Mouse (Mus musculus) hindbrain, embryonic 12.5 days (tissue): ENCODE data around the gene Gria2. TPM values are rescaled to one million over a fixed set of nuclear protein-coding genes. Genes with fewer than 3 reads are reported as not detected.

Source experiments
- ATAC-seq: fragments of 200-750 bp; cut with Nextera tagmentation; 2 replicates; pipeline ENCODE4 v1.8.0; 2017; ENCODE audit warnings: moderate TSS enrichment; ENCODE audit not compliant: low FRiP score
- H3K27ac ChIP-seq: fragments of 300-500 bp; sonication (generic); 2 replicates; pipeline ENCODE4 v1.5.1; 2016; ENCODE audit warnings: mild to moderate bottlenecking
- H3K27me3 ChIP-seq: fragments of 300-500 bp; sonication (generic); 2 replicates; pipeline ENCODE4 v1.6.1; 2016; ENCODE audit warnings: mild to moderate bottlenecking
- H3K36me3 ChIP-seq: fragments of 300-500 bp; sonication (generic); 2 replicates; pipeline ENCODE4 v1.6.1; 2016; ENCODE audit warnings: mild to moderate bottlenecking
- H3K4me1 ChIP-seq: fragments of 300-500 bp; sonication (generic); 2 replicates; pipeline ENCODE4 v1.6.1; 2016
- H3K4me2 ChIP-seq: fragments of 300-500 bp; sonication (generic); replicated peaks from 2 replicates; pipeline ENCODE4 v1.6.1; 2016; ENCODE audit warnings: mild to moderate bottlenecking
- H3K4me3 ChIP-seq: fragments of 300-500 bp; sonication (generic); 2 replicates; pipeline ENCODE4 v1.5.1; 2016; ENCODE audit warnings: mild to moderate bottlenecking
- H3K9ac ChIP-seq: fragments of 300-500 bp; sonication (generic); 2 replicates; pipeline ENCODE4 v1.6.1; 2016; ENCODE audit warnings: mild to moderate bottlenecking, moderate library complexity
- H3K9me3 ChIP-seq: fragments of 300-500 bp; sonication (generic); replicated peaks from 2 replicates; pipeline ENCODE4 v1.6.1; 2016; ENCODE audit warnings: mild to moderate bottlenecking
- WGBS: fragments of 180-500 bp; shearing (Covaris S2); methylation state at CpG from one replicate; pipeline ENCODE4 v1.1.7; 2016; 5-methylcytosine and 5-hydroxymethylcytosine counted together
- polyA plus RNA-seq: library from polyadenylated mRNA; unstranded; fragments of >200 nt; fragmentation: Nextera tagmentation; extraction: Ambion mirVana; gene quantifications from 2 replicates; pipeline ENCODE4 v1.2.1, GENCODE M21; 2016

Gria2 gene
- polyA plus RNA-seq: 55.7 and 62.4 TPM in 2 replicates

DNA sequence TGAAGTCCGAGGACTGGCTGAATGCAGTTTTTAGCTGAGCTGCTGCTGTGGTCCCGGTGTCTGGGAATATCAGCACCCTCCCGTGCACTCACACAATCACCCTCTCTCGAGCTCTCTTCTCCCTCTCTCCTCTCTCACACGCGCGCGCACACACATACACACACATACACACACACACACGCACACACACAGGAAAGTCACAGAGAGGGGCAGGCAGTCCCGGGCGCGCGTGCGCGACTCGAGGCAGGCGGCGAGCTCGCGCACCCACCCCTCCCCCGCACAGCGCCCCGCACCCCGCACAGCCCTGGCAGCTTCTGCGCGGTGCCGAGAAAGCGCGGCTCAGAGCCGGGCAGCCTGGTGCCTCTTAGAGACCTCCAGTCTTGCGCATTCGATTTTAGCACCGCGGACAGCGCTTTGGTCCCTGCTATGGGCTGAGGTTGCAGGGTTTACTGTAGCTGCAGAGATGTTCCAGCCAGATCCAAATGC, at the start of gene Gria2:
Gria2 (minus strand) TSS at position 240 of the 486 bp plus-strand sequence.
- Histone ChIP-seq H3K4me2 (peak within 1 kb of the TSS; percentile 75), H3K4me1 (peaks cover 8% of the 10 kb centered on the region), H3K9ac (peak within 1 kb of the TSS; percentile 74), H3K27me3 (no peaks in the 10 kb centered on the region), H3K36me3 (no peaks in the 10 kb centered on the region), H3K27ac (peak within 1 kb of the TSS; percentile 91), H3K4me3 (peak within 1 kb of the TSS; percentile 62), H3K9me3 (no peaks in the 10 kb centered on the region)
- peak; percentile 92 for ATAC-seq
- 1% methylated on average over 35 of the region's 35 CpGs for WGBS

DNA sequence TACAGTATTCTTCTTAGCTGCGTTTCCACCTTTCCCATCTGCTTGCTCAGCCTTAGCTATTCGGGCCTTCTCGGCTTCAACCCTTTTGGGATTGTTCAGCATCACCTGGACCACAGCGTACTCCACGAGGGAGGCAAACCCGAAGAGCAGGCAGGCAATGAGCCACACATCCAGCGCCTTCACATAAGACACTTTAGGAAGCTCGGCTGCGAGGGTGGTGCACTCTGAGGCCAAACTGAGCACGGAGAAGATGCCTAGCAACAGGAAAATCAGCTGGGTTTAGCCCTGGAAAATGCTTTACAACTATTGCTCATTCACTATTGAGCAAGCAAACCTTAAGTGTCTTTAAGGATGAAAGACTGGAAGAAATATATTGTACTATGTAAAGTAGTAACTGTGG, 48.3 kb upstream of the Gria2 start:
- H3K9me3 ChIP-seq: no peaks in the 10 kb centered on the region
- no peak overlapping the region for H3K4me3 ChIP-seq
- no peaks in the 10 kb centered on the region for H3K36me3 ChIP-seq
- ATAC-seq: no peak
- no peaks in the 10 kb centered on the region for H3K4me1 ChIP-seq
- no peaks in the 10 kb centered on the region for H3K27me3 ChIP-seq
- H3K4me2 ChIP-seq: no peak overlapping the region
- H3K27ac ChIP-seq: no peak overlapping the region
- WGBS: 87% methylated on average over 10 of the region's 10 CpGs
- no peak overlapping the region for H3K9ac ChIP-seq

DNA sequence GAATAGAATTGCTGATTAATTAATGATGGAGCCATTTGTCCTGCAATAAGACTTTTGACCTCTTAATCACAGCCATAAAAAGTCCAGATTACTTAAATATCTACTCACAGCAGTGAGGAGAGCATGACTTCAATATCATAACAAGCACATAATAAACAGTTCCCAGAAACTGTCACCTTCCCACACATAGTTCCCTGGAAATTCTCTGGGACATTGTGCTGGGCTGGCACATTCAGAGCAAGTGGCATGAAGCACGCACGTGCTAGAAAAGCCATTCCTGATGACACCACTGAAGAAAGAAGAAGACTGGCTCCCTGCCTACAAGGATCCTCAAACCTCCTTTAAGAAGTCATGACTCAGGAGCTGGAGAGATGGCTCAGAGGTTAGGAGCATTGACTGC, 43.0 kb upstream of the Gria2 start:
- Histone ChIP-seq H3K4me2 (no peak overlapping the region), H3K27ac (no peak overlapping the region), H3K4me1 (no peaks in the 10 kb centered on the region), H3K36me3 (no peaks in the 10 kb centered on the region), H3K9me3 (no peaks in the 10 kb centered on the region), H3K27me3 (no peaks in the 10 kb centered on the region), H3K4me3 (no peak overlapping the region), H3K9ac (no peak overlapping the region)
- no peak for ATAC-seq
- WGBS: 82% methylated on average over 2 of the region's 2 CpGs

DNA sequence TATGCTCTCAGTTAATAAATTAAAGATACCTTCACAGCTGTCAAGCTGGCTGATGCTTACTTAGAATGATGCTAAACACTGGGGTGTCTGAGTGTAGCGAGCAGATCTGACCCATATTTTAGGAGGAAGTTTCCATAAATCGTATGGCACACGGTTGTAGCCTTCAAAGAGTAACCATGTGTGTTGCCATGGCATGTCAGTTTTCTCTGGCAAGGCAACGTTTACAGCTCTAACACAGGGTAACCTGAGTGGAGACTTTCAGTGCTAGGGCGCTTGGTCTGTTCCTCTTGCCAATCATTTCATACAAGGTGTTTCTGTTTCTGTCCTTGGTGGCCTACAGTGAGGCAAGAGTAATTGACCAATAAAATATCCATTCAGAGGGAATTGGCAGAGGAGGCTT, 37.2 kb upstream of the Gria2 start:
- no peaks in the 10 kb centered on the region for H3K27me3 ChIP-seq
- H3K27ac ChIP-seq: no peak overlapping the region
- WGBS: 81% methylated on average over 5 of the region's 5 CpGs

DNA sequence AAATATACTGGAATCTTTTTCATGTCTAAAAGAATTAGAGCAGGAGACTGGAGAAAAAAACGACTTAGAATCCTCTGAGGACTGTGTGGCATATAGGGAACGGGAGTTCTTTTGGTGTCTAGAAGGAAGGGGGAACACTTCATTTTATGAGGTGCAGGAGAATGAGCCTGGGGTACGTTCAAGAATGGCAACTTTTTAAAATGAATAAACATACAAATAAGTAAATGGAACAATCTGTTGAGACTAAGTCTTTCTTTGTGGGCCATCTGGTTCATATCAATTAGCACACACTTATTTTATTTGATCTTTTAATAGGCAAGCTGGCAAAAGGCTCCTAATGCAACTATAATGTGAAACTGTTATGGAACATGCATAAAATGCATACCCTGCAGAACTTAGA, 34.9 kb upstream of the Gria2 start:
- 56% methylated on average over 3 of the region's 3 CpGs for WGBS
- no peaks in the 10 kb centered on the region for H3K36me3 ChIP-seq
- no peak overlapping the region for H3K9ac ChIP-seq
- ATAC-seq: no peak
- no peaks in the 10 kb centered on the region for H3K4me1 ChIP-seq
- no peak overlapping the region for H3K27ac ChIP-seq
- H3K27me3 ChIP-seq: no peaks in the 10 kb centered on the region
- no peaks in the 10 kb centered on the region for H3K9me3 ChIP-seq
- H3K4me3 ChIP-seq: no peak overlapping the region
- no peak overlapping the region for H3K4me2 ChIP-seq

More for the DNA sequence above, 37.2 kb upstream of the Gria2 start:
- Histone ChIP-seq H3K9me3 (no peaks in the 10 kb centered on the region), H3K4me3 (no peak overlapping the region), H3K4me2 (no peak overlapping the region), H3K4me1 (no peaks in the 10 kb centered on the region), H3K36me3 (no peaks in the 10 kb centered on the region), H3K9ac (no peak overlapping the region)
- no peak for ATAC-seq

DNA sequence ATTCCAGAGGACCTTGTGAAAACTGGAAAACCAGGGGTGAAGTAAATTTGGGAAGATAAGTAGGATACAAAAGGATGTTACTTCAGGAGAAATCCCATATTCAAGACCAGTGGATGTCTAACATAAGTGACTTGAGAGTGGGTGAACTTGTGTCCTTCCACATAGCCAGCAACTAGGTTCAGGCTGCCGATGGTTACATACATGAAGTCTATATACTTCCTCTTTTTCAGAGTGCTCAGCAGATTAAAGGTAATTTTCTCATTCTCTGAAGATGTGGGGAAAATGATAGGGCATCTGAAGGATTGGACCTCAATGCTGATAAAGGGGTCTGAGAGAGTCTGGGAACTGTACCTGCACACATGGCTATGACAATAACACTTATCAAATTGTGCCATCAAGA, 21.3 kb upstream of the Gria2 start:
- Histone ChIP-seq H3K9me3 (no peaks in the 10 kb centered on the region), H3K36me3 (no peaks in the 10 kb centered on the region), H3K27ac (no peak overlapping the region), H3K4me1 (no peaks in the 10 kb centered on the region), H3K4me3 (no peak overlapping the region), H3K27me3 (no peaks in the 10 kb centered on the region), H3K4me2 (no peak overlapping the region), H3K9ac (no peak overlapping the region)
- WGBS: 82% methylated on average over 1 of the region's 1 CpGs
- ATAC-seq: no peak

DNA sequence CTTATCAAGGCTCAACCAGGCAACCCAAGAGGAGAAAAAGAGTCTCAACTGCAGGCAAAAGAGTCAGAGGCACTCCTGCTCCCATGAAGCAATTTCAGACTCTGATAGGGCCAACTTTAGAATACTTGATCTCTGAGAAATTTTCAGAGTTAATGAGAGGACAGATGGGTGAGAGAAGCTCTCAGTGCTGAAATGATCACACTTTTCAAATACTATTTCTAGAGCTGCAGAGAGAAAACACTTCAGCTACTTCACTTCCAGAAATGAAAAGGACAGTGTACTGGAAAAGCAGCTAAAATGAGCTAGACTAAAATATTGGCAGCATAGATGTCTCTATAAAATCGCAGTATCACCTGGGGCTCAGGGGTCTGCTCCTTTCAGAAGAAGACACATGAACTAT, 16.0 kb upstream of the Gria2 start:
- no peak for ATAC-seq
- Histone ChIP-seq H3K27ac (no peak overlapping the region), H3K4me1 (no peaks in the 10 kb centered on the region), H3K27me3 (no peaks in the 10 kb centered on the region), H3K9me3 (no peaks in the 10 kb centered on the region), H3K9ac (no peak overlapping the region), H3K4me3 (no peak overlapping the region), H3K36me3 (no peaks in the 10 kb centered on the region), H3K4me2 (no peak overlapping the region)
- WGBS: 87% methylated on average over 1 of the region's 1 CpGs

DNA sequence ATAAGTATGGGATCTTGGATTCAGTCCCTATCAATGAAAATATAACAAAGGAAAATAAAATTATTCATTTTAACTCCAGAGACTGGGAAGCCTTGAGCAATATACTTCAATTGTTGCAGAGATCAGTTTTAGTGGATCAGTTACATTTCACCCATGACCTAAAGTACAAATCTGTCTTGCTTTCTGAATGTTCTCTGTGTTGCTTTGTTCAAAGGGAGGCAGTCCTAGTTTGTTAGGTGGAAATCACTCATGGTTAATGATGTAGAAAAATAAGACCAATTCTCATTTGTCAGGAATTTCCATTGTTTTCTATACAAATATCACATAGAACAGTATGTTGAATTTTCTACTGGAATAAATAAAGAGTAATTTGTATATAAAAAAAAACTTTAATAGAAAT, 11.1 kb upstream of the Gria2 start:
- Histone ChIP-seq H3K4me2 (no peak overlapping the region), H3K27me3 (no peaks in the 10 kb centered on the region), H3K36me3 (no peaks in the 10 kb centered on the region), H3K27ac (no peak overlapping the region), H3K9me3 (no peaks in the 10 kb centered on the region), H3K4me3 (no peak overlapping the region), H3K4me1 (no peaks in the 10 kb centered on the region), H3K9ac (no peak overlapping the region)
- no peak for ATAC-seq

DNA sequence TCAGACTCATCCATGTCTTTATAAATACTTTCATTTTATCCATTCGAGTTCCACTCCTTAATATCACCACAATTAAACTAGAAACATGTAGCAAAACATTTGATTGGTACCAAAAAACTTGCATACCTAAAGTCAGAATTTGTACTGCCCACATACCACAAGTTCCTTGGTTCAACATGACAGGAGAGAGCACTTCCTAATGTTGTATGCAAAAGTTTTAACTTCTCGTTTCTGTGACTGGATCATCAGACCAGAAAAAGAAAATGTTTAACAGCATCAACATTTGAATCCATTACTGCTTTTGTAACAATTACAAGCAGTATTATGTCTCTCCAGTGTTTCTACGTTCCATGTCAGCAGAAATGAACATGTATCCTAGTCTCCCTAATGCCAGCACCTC, 9.6 kb upstream of the Gria2 start:
- WGBS: 88% methylated on average over 3 of the region's 3 CpGs

DNA sequence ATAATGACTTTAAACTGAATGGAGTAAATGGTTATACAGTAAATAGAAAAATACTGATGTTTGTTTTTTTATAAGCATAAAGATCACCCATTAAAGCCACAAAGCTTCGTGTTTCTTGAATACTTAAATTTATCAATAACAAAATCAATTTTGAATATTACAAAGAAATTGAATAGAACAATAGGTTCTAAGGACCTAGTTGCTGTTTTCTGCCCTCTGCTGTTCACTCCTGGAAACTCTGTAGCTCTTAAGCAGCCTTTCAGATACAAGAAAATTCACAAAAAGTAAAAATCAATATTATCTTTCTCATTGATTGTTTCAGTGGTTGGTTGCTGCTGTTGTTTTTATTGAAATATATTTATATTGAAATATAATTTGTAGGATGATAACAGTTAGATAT, 2.7 kb upstream of the Gria2 start:
- Histone ChIP-seq H3K36me3 (no peaks in the 10 kb centered on the region), H3K9ac (no peak overlapping the region), H3K4me2 (no peak overlapping the region), H3K27ac (no peak overlapping the region), H3K4me3 (no peak overlapping the region), H3K4me1 (peaks cover under 1% of the 10 kb centered on the region), H3K9me3 (no peaks in the 10 kb centered on the region), H3K27me3 (no peaks in the 10 kb centered on the region)
- WGBS: 14% methylated on average over 1 of the region's 1 CpGs
- no peak for ATAC-seq

More for the DNA sequence above, 9.6 kb upstream of the Gria2 start:
- no peak for ATAC-seq
- Histone ChIP-seq H3K4me1 (no peaks in the 10 kb centered on the region), H3K9me3 (no peaks in the 10 kb centered on the region), H3K9ac (no peak overlapping the region), H3K4me3 (no peak overlapping the region), H3K4me2 (no peak overlapping the region), H3K27me3 (no peaks in the 10 kb centered on the region), H3K36me3 (no peaks in the 10 kb centered on the region), H3K27ac (no peak overlapping the region)

DNA sequence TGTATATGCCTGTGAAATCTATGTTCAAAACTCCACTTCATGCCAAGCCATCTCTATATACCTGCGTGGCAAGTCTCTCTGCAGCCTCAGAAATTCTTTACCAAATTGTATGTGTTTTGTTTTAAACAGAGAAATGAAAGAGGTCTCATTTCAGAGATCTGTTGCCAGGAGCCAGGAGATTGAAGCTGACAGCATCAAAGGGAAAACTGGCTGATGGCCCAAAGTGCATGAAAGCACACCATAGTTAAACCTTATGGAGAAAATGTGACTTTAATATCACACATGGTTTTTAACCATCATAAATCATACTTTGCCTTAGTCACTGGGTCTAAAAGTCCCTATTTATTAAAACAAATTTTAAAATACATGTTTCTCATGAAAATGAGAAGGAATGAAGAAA, 1.2 kb upstream of the Gria2 start:
- no peak for ATAC-seq
- H3K9ac ChIP-seq: no peak overlapping the region
- H3K36me3 ChIP-seq: no peaks in the 10 kb centered on the region
- H3K9me3 ChIP-seq: no peaks in the 10 kb centered on the region
- no peaks in the 10 kb centered on the region for H3K27me3 ChIP-seq
- no peak overlapping the region for H3K4me2 ChIP-seq
- no peak overlapping the region for H3K27ac ChIP-seq
- H3K4me1 ChIP-seq: peaks cover 8% of the 10 kb centered on the region
- WGBS: 68% methylated on average over 1 of the region's 1 CpGs
- no peak overlapping the region for H3K4me3 ChIP-seq

DNA sequence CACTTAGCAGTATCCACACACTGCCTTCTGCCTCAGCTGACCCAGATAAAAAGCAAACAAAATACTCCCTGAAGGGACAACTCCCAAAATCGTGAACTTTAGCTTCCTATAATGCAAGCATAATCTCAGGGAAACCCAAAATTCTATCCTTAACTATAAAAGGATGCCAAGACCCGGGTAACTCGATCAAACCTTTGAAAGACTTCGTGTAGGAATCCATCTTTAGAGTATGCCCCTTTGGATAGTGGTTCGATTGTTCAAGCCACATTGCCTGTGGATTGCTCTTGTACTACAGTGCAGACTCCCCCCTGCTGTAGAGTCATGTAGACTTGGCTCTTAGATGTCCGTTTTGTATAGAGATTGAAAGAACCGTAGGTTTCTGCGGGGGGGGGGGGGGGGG, 576 bp upstream of the Gria2 start:
- Histone ChIP-seq H3K4me1 (peaks cover 8% of the 10 kb centered on the region), H3K4me2 (peak overlapping the region; percentile 75), H3K9ac (peak overlapping the region; percentile 74), H3K4me3 (peak overlapping the region; percentile 62), H3K36me3 (no peaks in the 10 kb centered on the region), H3K27me3 (no peaks in the 10 kb centered on the region), H3K27ac (peak overlapping the region; percentile 91), H3K9me3 (no peaks in the 10 kb centered on the region)
- 50% methylated on average over 8 of the region's 8 CpGs for WGBS
- no peak; the same call in 1 of the 2 replicates for ATAC-seq

DNA sequence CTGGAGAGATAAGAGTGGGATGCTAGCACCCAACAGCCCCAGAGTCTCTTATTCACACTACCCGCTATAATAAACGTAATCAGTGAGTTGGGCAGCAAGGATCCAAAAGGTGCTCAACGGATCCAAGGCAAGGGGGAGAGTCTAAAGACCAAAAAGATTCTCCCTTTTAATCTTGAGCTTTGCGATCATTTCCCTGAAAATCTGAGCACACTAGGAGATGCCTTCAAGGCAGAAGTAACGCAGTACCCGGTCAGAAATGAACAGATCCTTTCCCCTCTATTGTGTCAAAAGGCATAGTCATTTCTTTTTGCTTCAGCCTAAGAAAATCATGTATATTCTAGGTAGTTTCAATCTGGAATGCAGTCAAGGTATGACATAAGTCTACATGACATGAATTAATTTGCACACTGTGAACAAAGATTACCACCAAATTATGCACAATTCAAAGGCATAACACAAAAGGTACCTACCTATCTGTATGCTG, 766 bp downstream of the Gria2 start:
- no peaks in the 10 kb centered on the region for H3K36me3 ChIP-seq
- peak overlapping the region; percentile 91 for H3K27ac ChIP-seq
- H3K27me3 ChIP-seq: no peaks in the 10 kb centered on the region
- no peaks in the 10 kb centered on the region for H3K9me3 ChIP-seq
- H3K4me2 ChIP-seq: peak overlapping the region; percentile 75
- peak overlapping the region; percentile 62 for H3K4me3 ChIP-seq
- no peak for ATAC-seq
- H3K9ac ChIP-seq: peak overlapping the region; percentile 74
- H3K4me1 ChIP-seq: peaks cover 8% of the 10 kb centered on the region
- 13% methylated on average over 6 of the region's 6 CpGs for WGBS
